Mouse (Mus musculus): ENCODE measurements at regions not wholly inside any gene's neighbourhood (a gene's known extent, or its start where the extent isn't known, plus 50 kb on each side); places are given as distances from the start of the nearest gene placed in this dataset.

DNA sequence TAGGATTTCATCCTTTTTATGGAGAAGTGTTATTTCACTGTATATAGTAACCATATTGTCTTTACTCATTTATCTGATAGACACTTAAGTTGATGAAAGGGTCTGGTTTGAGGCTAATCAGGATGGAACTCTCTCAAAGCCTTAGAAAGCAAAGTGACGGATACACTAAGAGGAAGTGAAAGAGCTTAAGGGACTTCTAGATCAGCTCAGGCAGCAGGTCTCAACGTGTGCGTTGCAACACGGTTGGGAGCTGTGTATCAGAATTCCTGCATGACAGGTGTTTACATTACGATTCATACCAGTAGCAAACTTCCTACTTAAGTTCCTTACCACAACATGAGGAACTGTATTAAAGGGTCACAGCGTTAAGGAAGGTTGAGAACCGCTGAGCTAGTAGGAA is 59.9 kb upstream of the Vtcn1 start:
- DNase-seq (ENCODE audit: low read depth, low spot score): no peak
- in situ Hi-C loops (cut with MboI; ENCODE audit: low sequenced_read_pairs in 2 of 2, unreplicated experiment in 2 of 2): no loop called here

DNA sequence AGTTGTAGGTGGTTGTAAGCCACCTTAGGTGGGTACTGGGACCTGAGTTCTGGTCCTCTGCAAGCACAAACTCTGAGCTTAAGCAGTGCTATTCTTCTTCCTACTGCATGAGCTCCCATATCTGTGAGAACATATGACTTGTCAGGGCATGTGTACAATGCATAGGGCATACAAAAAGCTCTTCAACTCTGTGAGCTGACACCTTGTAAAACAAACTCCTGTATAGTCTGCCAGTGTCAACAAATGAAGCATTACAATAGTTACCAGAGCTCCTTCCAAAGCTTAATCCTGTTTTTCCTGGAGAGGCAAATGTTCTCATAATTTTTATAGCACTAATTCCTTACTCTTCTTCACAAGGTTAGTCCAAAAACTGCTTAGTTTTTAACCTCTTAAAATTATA is 62.4 kb upstream of the Vtcn1 start:
- no peak for DNase-seq (ENCODE audit: low read depth, low spot score)
- H3K4me3 ChIP-seq (ENCODE audit: insufficient read depth in 1 of 2, low read depth in 1 of 2, low read length in 2 of 2, poor library complexity in 1 of 2, severe bottlenecking in 1 of 2): no peak overlapping the region
- H3K36me3 ChIP-seq (ENCODE audit: control insufficient read depth, insufficient read depth, low read length, poor library complexity, severe bottlenecking): no peaks in the 10 kb centered on the region
- H3K9ac ChIP-seq (ENCODE audit: insufficient read depth, low read depth, low read length, poor library complexity, severe bottlenecking): no peak overlapping the region
- TF ChIP-seq HCFC1 (IDR thresholded peaks at IDR 0.05; ENCODE audit: borderline replicate concordance, insufficient read depth, low read length) (no peak), ZC3H11A (IDR thresholded peaks at IDR 0.05; ENCODE audit: borderline replicate concordance, low read depth, low read length) (no peak), CHD2 (IDR thresholded peaks at IDR 0.05; ENCODE audit: low read depth, low read length) (no peak), ZNF384 (IDR thresholded peaks at IDR 0.05; ENCODE audit: low read depth, low read length) (no peak), MAFK (IDR thresholded peaks at IDR 0.05; ENCODE audit: insufficient read depth, low read depth, low read length) (no peak)
- no peaks in the 10 kb centered on the region for H3K4me1 ChIP-seq (ENCODE audit: control insufficient read depth in 2 of 2, insufficient read depth in 2 of 2, low read length in 2 of 2, poor library complexity in 1 of 2)
- in situ Hi-C loops (cut with MboI; ENCODE audit: low sequenced_read_pairs in 2 of 2, unreplicated experiment in 2 of 2): no loop called here
- no peak overlapping the region for H3K27ac ChIP-seq (ENCODE audit: insufficient read depth, low read depth, low read length, poor library complexity, severe bottlenecking)
- no peaks in the 10 kb centered on the region for H3K9me3 ChIP-seq (ENCODE audit: control insufficient read depth, insufficient read depth, low read depth, low read length)

More for the DNA sequence above, 59.9 kb upstream of the Vtcn1 start:
- H3K36me3 ChIP-seq (ENCODE audit: control insufficient read depth, insufficient read depth, low read length, poor library complexity, severe bottlenecking): no peaks in the 10 kb centered on the region
- H3K9ac ChIP-seq (ENCODE audit: insufficient read depth, low read depth, low read length, poor library complexity, severe bottlenecking): no peak overlapping the region
- H3K4me1 ChIP-seq (ENCODE audit: control insufficient read depth in 2 of 2, insufficient read depth in 2 of 2, low read length in 2 of 2, poor library complexity in 1 of 2): no peaks in the 10 kb centered on the region; a peak in 1 of 4 replicates
- H3K27ac ChIP-seq (ENCODE audit: insufficient read depth, low read depth, low read length, poor library complexity, severe bottlenecking): no peak overlapping the region
- H3K9me3 ChIP-seq (ENCODE audit: control insufficient read depth, insufficient read depth, low read depth, low read length): no peaks in the 10 kb centered on the region
- H3K4me3 ChIP-seq (ENCODE audit: insufficient read depth in 1 of 2, low read depth in 1 of 2, low read length in 2 of 2, poor library complexity in 1 of 2, severe bottlenecking in 1 of 2): no peak overlapping the region
- TF ChIP-seq ZC3H11A (IDR thresholded peaks at IDR 0.05; ENCODE audit: borderline replicate concordance, low read depth, low read length): no peak

DNA sequence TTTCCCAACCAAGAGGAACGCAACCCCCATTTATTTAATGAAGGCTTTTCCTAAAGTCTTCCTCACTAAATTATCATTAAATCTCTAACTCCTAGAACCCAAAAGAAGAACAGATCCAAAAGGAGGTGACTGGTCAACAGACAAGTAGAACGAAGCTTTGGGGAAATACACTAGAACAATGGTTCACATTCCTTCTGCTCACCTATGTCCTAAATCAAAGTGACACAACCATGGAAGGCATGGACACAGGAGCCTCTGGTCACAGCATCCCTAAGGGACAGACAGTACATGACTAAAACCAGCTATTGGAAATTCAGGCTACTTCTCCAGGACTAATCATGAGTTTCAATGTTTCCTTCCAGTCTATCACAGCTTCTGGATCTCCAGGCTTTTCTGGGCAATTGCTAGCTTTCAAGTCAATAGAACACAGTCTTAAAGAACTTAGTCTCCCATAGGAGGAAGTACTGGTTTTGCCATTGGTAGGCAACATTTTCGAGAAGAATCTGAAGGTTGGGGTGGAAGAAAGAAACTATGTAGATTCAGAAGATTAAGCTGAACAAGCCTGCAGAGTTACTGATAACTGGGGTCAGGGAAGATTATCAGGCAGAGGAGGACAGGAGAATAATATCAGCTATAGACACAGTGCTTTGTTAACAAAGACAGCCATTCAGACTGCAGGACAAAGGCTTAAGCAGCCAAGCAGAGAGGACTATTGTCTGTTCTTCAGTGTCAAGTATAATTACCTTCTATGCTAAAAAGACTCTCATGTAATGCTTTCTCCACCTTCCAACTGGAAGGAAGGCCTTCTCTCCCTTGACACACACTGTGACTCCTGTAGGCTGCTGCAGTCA is 65.9 kb upstream of the Vtcn1 start:
- Histone ChIP-seq H3K4me1 (ENCODE audit: control insufficient read depth in 2 of 2, insufficient read depth in 2 of 2, low read length in 2 of 2, poor library complexity in 1 of 2) (no peaks in the 10 kb centered on the region), H3K27ac (ENCODE audit: insufficient read depth, low read depth, low read length, poor library complexity, severe bottlenecking) (no peak overlapping the region), H3K9me3 (ENCODE audit: control insufficient read depth, insufficient read depth, low read depth, low read length) (no peaks in the 10 kb centered on the region), H3K36me3 (ENCODE audit: control insufficient read depth, insufficient read depth, low read length, poor library complexity, severe bottlenecking) (no peaks in the 10 kb centered on the region), H3K4me3 (ENCODE audit: insufficient read depth in 1 of 2, low read depth in 1 of 2, low read length in 2 of 2, poor library complexity in 1 of 2, severe bottlenecking in 1 of 2) (no peak overlapping the region), H3K9ac (ENCODE audit: insufficient read depth, low read depth, low read length, poor library complexity, severe bottlenecking) (no peak overlapping the region)
- TF ChIP-seq MAFK (IDR thresholded peaks at IDR 0.05; ENCODE audit: insufficient read depth, low read depth, low read length): no peak
- no peak for TF ChIP-seq ZC3H11A (IDR thresholded peaks at IDR 0.05; ENCODE audit: borderline replicate concordance, low read depth, low read length)
- no peak for TF ChIP-seq CHD2 (IDR thresholded peaks at IDR 0.05; ENCODE audit: low read depth, low read length)
- no peak for TF ChIP-seq ZNF384 (IDR thresholded peaks at IDR 0.05; ENCODE audit: low read depth, low read length)
- TF ChIP-seq HCFC1 (IDR thresholded peaks at IDR 0.05; ENCODE audit: borderline replicate concordance, insufficient read depth, low read length): no peak
- DNase-seq (ENCODE audit: low read depth, low spot score): no peak
- in situ Hi-C loops (cut with MboI; ENCODE audit: low sequenced_read_pairs in 2 of 2, unreplicated experiment in 2 of 2): no loop called here

DNA sequence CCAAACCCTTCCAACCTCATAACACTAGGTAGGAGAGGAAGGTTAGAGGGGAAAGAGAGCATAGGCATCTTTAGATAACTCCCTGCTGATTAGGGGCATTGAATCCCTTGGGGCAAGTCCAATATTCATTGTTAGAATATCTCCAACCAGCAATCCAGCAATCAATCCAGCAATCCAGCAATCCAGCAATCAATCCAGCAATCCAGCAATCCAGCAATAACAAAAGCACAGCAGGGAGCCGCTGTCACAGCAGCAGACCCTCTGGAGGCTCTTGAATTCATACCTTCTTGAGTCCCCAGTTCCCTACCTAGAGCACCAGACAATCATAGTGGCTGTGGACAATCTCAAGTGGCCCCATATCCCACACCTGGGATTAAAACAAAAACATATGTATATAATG is 69.4 kb upstream of the Man1a2 start:
- in situ Hi-C loops (cut with MboI; ENCODE audit: low sequenced_read_pairs in 2 of 2, unreplicated experiment in 2 of 2): no loop called here
- DNase-seq (ENCODE audit: low read depth, low spot score): no peak
- Histone ChIP-seq H3K4me3 (ENCODE audit: insufficient read depth in 1 of 2, low read depth in 1 of 2, low read length in 2 of 2, poor library complexity in 1 of 2, severe bottlenecking in 1 of 2) (no peak overlapping the region), H3K4me1 (ENCODE audit: control insufficient read depth in 2 of 2, insufficient read depth in 2 of 2, low read length in 2 of 2, poor library complexity in 1 of 2) (no peaks in the 10 kb centered on the region), H3K9me3 (ENCODE audit: control insufficient read depth, insufficient read depth, low read depth, low read length) (no peaks in the 10 kb centered on the region), H3K27ac (ENCODE audit: insufficient read depth, low read depth, low read length, poor library complexity, severe bottlenecking) (no peak overlapping the region), H3K9ac (ENCODE audit: insufficient read depth, low read depth, low read length, poor library complexity, severe bottlenecking) (no peak overlapping the region), H3K36me3 (ENCODE audit: control insufficient read depth, insufficient read depth, low read length, poor library complexity, severe bottlenecking) (no peaks in the 10 kb centered on the region)
- TF ChIP-seq ZC3H11A (IDR thresholded peaks at IDR 0.05; ENCODE audit: borderline replicate concordance, low read depth, low read length): no peak
- no peak for TF ChIP-seq ZNF384 (IDR thresholded peaks at IDR 0.05; ENCODE audit: low read depth, low read length)
- TF ChIP-seq HCFC1 (IDR thresholded peaks at IDR 0.05; ENCODE audit: borderline replicate concordance, insufficient read depth, low read length): no peak
- TF ChIP-seq MAFK (IDR thresholded peaks at IDR 0.05; ENCODE audit: insufficient read depth, low read depth, low read length): no peak
- TF ChIP-seq CHD2 (IDR thresholded peaks at IDR 0.05; ENCODE audit: low read depth, low read length): no peak

DNA sequence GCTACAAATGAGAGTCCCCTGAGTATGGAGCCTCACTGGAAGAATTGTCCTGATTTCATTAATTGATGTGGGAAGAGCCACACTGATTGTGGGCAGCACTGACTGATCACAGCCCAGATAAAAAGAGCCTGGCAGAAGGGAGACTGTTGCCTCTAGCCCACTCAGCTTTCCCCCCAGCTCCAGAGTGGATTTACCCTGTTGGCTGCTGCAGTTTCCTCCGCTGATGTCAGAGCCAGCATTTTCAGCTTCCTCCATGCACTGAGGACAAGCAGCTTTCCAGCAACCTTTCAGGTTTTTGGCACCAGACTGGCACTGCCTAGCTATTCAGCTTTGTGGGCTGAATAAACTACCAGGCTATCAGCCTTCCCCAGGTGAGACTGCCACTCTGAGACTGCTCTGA is 65.9 kb upstream of the Man1a2 start:
- no peak for DNase-seq (ENCODE audit: low read depth, low spot score)
- Histone ChIP-seq H3K4me3 (ENCODE audit: insufficient read depth in 1 of 2, low read depth in 1 of 2, low read length in 2 of 2, poor library complexity in 1 of 2, severe bottlenecking in 1 of 2) (no peak overlapping the region), H3K4me1 (ENCODE audit: control insufficient read depth in 2 of 2, insufficient read depth in 2 of 2, low read length in 2 of 2, poor library complexity in 1 of 2) (no peaks in the 10 kb centered on the region), H3K27ac (ENCODE audit: insufficient read depth, low read depth, low read length, poor library complexity, severe bottlenecking) (no peak overlapping the region), H3K9me3 (ENCODE audit: control insufficient read depth, insufficient read depth, low read depth, low read length) (no peaks in the 10 kb centered on the region), H3K9ac (ENCODE audit: insufficient read depth, low read depth, low read length, poor library complexity, severe bottlenecking) (no peak overlapping the region), H3K36me3 (ENCODE audit: control insufficient read depth, insufficient read depth, low read length, poor library complexity, severe bottlenecking) (no peaks in the 10 kb centered on the region)
- TF ChIP-seq ZNF384 (IDR thresholded peaks at IDR 0.05; ENCODE audit: low read depth, low read length) (no peak), CHD2 (IDR thresholded peaks at IDR 0.05; ENCODE audit: low read depth, low read length) (no peak), MAFK (IDR thresholded peaks at IDR 0.05; ENCODE audit: insufficient read depth, low read depth, low read length) (no peak), HCFC1 (IDR thresholded peaks at IDR 0.05; ENCODE audit: borderline replicate concordance, insufficient read depth, low read length) (no peak), ZC3H11A (IDR thresholded peaks at IDR 0.05; ENCODE audit: borderline replicate concordance, low read depth, low read length) (no peak)
- in situ Hi-C loops (cut with MboI; ENCODE audit: low sequenced_read_pairs in 2 of 2, unreplicated experiment in 2 of 2): no loop called here
